Mouse (Mus musculus) cerebellum, postnatal 14 days (tissue): Measurements from ENCODE around the gene Fcgr4.
"Not testable (repeated sequence)": the region's sequence is repeated elsewhere in the genome, so short reads cannot be mapped to it uniquely, and the experiment has no call there.

ENCODE experiments used
- DNase-seq, 2 experiments: peaks; one replicate each; pipeline ENCODE4 v3.0.0; 2021; ENCODE audit warnings: mixed read lengths in 2 of 2

Fcgr4 gene

GRCm38 (mm10) chr1:171018737-171019136, at the start of gene Fcgr4:
Fcgr4 (plus strand) TSS chr1:171018920.
- DNase-seq = no peak

- no peak for DNase-seq
Observed at GRCm38 (mm10) chr1:170972494-170972893, 46.2 kb upstream of the Fcgr4 start.

- DNase-seq = no peak
Observed at GRCm38 (mm10) chr1:170972936-170973335, 45.8 kb upstream of the Fcgr4 start.

- no peak for DNase-seq
Observed at GRCm38 (mm10) chr1:170974171-170974570, 44.5 kb upstream of the Fcgr4 start.

- no peak for DNase-seq
Observed at GRCm38 (mm10) chr1:170974736-170975135, 44.0 kb upstream of the Fcgr4 start.

GRCm38 (mm10) chr1:170975350-170975749, 43.4 kb upstream of the Fcgr4 start:
- not testable (repeated sequence) for DNase-seq

- peak; percentile 25 to 32 for DNase-seq
Observed at GRCm38 (mm10) chr1:170975751-170976161, 43.0 kb upstream of the Fcgr4 start.

GRCm38 (mm10) chr1:170976447-170976846, 42.3 kb upstream of the Fcgr4 start, which contains the start of gene Fcgr2b:
Fcgr2b (minus strand) TSS chr1:170976547.
- DNase-seq = no peak

- DNase-seq = no peak
Observed at GRCm38 (mm10) chr1:170978601-170979000, 40.1 kb upstream of the Fcgr4 start.

- not testable (repeated sequence) for DNase-seq
Observed at GRCm38 (mm10) chr1:170981679-170982078, 37.0 kb upstream of the Fcgr4 start.

- DNase-seq = no peak
Observed at GRCm38 (mm10) chr1:170982301-170982700, 36.4 kb upstream of the Fcgr4 start.

- no peak for DNase-seq
Observed at GRCm38 (mm10) chr1:170983066-170983465, 35.7 kb upstream of the Fcgr4 start.

GRCm38 (mm10) chr1:170985092-170985491, 33.6 kb upstream of the Fcgr4 start:
- DNase-seq = no peak

- DNase-seq = no peak
Observed at GRCm38 (mm10) chr1:170985861-170986260, 32.9 kb upstream of the Fcgr4 start.

GRCm38 (mm10) chr1:170989656-170990055, 29.1 kb upstream of the Fcgr4 start:
- peak; percentile 58 to 75 for DNase-seq

- peak; percentile 66 to 70 for DNase-seq
Observed at GRCm38 (mm10) chr1:170992550-170992949, 26.2 kb upstream of the Fcgr4 start.

- DNase-seq = no peak
Observed at GRCm38 (mm10) chr1:170996034-170996433, 22.7 kb upstream of the Fcgr4 start.

GRCm38 (mm10) chr1:170996753-170997152, 22.0 kb upstream of the Fcgr4 start:
- peak; percentile 75 to 82 for DNase-seq

- DNase-seq = peak; percentile 56 to 65
Observed at GRCm38 (mm10) chr1:170997756-170998655, 20.7 kb upstream of the Fcgr4 start.

- DNase-seq = no peak
Observed at GRCm38 (mm10) chr1:170999811-171000210, 18.9 kb upstream of the Fcgr4 start.

GRCm38 (mm10) chr1:171005081-171005480, 13.6 kb upstream of the Fcgr4 start:
- DNase-seq = no peak

- no peak for DNase-seq
Observed at GRCm38 (mm10) chr1:171005586-171005985, 13.1 kb upstream of the Fcgr4 start.

GRCm38 (mm10) chr1:171006335-171006734, 12.4 kb upstream of the Fcgr4 start:
- no peak for DNase-seq

GRCm38 (mm10) chr1:171006905-171007304, 11.8 kb upstream of the Fcgr4 start:
- DNase-seq = peak in 1 of 2 experiments; percentile 16
